Mouse (Mus musculus) stomach, postnatal 0 days (tissue): ENCODE results near the gene Suclg1.

Experiments
- CTCF ChIP-seq: IDR thresholded peaks from 2 replicates; pipeline ENCODE4 v1.5.1; 2016; ENCODE audit warnings: antibody characterized with exemption, low read depth, mild to moderate bottlenecking, moderate library complexity
- EP300 ChIP-seq: optimal IDR thresholded peaks from 2 replicates; pipeline ENCODE3; 2016; ENCODE audit warnings: antibody characterized with exemption

DNA sequence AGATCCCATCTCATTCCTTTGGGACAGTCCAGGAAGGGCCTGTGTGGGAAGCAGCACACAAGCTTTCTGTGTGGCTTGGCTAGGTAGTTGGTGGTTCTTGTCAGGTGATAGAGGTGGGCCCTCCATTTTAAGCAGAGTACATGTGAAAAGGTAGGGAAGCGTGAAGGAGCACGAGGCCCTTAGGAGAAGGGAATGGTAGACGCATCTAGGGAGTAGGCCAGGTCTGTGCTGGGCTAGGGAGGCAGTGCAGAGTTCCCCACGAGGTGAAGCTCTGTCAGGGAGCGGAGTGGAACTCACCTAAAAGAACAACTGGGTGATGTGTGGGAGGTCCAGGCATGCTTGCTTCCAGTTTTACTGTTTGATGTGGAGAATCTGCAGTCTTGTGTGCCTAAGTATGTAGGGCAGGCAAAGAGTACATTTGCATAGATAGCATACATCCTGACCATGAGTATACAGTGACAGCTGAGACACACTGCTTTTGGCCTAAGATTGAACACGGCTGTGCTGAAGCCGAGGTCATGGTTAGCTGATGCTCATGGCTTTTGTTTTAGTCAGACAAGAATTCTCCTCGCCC is 19.6 kb downstream of the Suclg1 start:
- no peak for TF ChIP-seq CTCF
- no peak for TF ChIP-seq EP300
